Comparison of ENCODE assay signal across 11 mouse cellular contexts in genomic region chr5:118145999-118146679, GRCm38 (mm10). TPM values are rescaled to one million over a fixed set of nuclear protein-coding genes. Genes with fewer than 3 reads are reported as not detected.
DNase-seq lines count a peak whose midpoint lies in the region; ATAC-seq and TF ChIP-seq lines count a peak whose summit lies in the region.
"Had no signal": no experiment of that assay in that cellular context is flagged by ENCODE, and none has a peak within 500 bp of the region (broad histone marks: within the 10 kb centered on the region; RNA-seq: fewer than 3 reads in every experiment).

No protein-coding gene starts in this region.

- no peaks in the 10 kb centered on the region for H3K9me3 ChIP-seq in forebrain, embryonic 15.5 days
- H3K9me3 ChIP-seq: limb, embryonic 15.5 days had no signal

- H3K27me3 ChIP-seq in forebrain, embryonic 15.5 days: no peaks in the 10 kb centered on the region
- H3K27me3 ChIP-seq: limb, embryonic 15.5 days had no signal

- intact Hi-C loops in gastrocnemius, adult 2 months (cut with DNase I): no loop called here
- intact Hi-C loops in heart, postnatal 36 days (cut with DNase I): no loop called here

- 63% methylated on average over 15 of the region's 15 CpGs for WGBS in forebrain, embryonic 15.5 days

- peak overlapping the region; percentile 84 for H3K27ac ChIP-seq in gastrocnemius, adult 2 months
- peak overlapping the region; percentile 73 for H3K27ac ChIP-seq in forebrain, embryonic 15.5 days (replicated peaks)
- H3K27ac ChIP-seq: limb, embryonic 15.5 days had no signal

- peaks cover 13% of the 10 kb centered on the region for H3K36me3 ChIP-seq in forebrain, embryonic 15.5 days

- peak overlapping the region; percentile 30 for H3K4me3 ChIP-seq in gastrocnemius, adult 2 months
- no peak overlapping the region for H3K4me3 ChIP-seq in forebrain, embryonic 15.5 days
- H3K4me3 ChIP-seq: limb, embryonic 15.5 days had no signal

- no peak for DNase-seq in gastrocnemius, adult 2 months
- DNase-seq in gastrocnemius, postnatal 10 days: no peak
- DNase-seq in Muller cell, postnatal 12 days (ENCODE audit: inconsistent ontology term): peak; percentile 16
- peak; percentile 40 to 59 for DNase-seq in heart, postnatal 36 days
- DNase-seq in ovary, postnatal 36 days (ENCODE audit: low spot score): no peak
- no peak for DNase-seq in adrenal gland, postnatal 14 days
- DNase-seq: adrenal gland, adult 2 months had no signal

- peaks cover 17% of the 10 kb centered on the region for H3K4me1 ChIP-seq in forebrain, embryonic 15.5 days

- no peak for ATAC-seq in forebrain, embryonic 15.5 days (replicated peaks)
- no peak for ATAC-seq in megakaryocyte-erythroid progenitor cell, adult 5-6 weeks (replicated peaks; ENCODE audit: low FRiP score, low TSS enrichment, poor library complexity, severe bottlenecking)

- no peak overlapping the region for H3K4me2 ChIP-seq in forebrain, embryonic 15.5 days (replicated peaks)
- H3K4me2 ChIP-seq: limb, embryonic 15.5 days had no signal

- TF ChIP-seq CTCF in gastrocnemius, adult 2 months (IDR thresholded peaks at IDR 0.05): no peak

- no peak overlapping the region; the same call in 1 of the 2 replicates for H3K9ac ChIP-seq in forebrain, embryonic 15.5 days (replicated peaks)
- H3K9ac ChIP-seq: limb, embryonic 15.5 days had no signal

RNA-seq across cellular contexts. Expression of gene Fbxw8, which starts 9.1 kb away (rescaled TPM):
- 10 to 100 TPM; 20.8 to 24.2 TPM for total RNA-seq in gastrocnemius, adult 2 months (2021)
- 10 to 100 TPM; 32.8 to 33.5 TPM for total RNA-seq in gastrocnemius, postnatal 10 days (2021)
- 22.3 and 25.2 TPM in 2 replicates for polyA plus RNA-seq in forebrain, embryonic 15.5 days (2015; fragmentation: Nextera tagmentation; extraction: Ambion mirVana)
- total RNA-seq in heart, postnatal 36 days (2021): 10 to 100 TPM; 39.0 to 42.7 TPM
- total RNA-seq in megakaryocyte-erythroid progenitor cell, adult 5-6 weeks (2014; fragmentation: Nextera tagmentation): 18.1 and 25.3 TPM in 2 replicates
- 12.9 and 23.8 TPM in 2 replicates for total RNA-seq in megakaryocyte-erythroid progenitor cell, adult 5-6 weeks (2017)
- total RNA-seq in adrenal gland, postnatal 14 days (2021): 49.7 and 56.2 TPM in 2 replicates

RNA-seq across cellular contexts. Expression of gene Hrk, which starts 18.3 kb away (rescaled TPM):
- under 1 TPM; 0.08 to 0.15 TPM for total RNA-seq in gastrocnemius, adult 2 months (2021)
- under 1 TPM in 1 of 2 experiments, not detected in 1; 0.12 TPM for total RNA-seq in gastrocnemius, postnatal 10 days (2021)
- polyA plus RNA-seq in forebrain, embryonic 15.5 days (2015; fragmentation: Nextera tagmentation; extraction: Ambion mirVana): 2.3 and 2.7 TPM in 2 replicates
- under 1 TPM; 0.44 to 0.62 TPM for total RNA-seq in heart, postnatal 36 days (2021)
- total RNA-seq in megakaryocyte-erythroid progenitor cell, adult 5-6 weeks (2014; fragmentation: Nextera tagmentation): not detected in 2 replicates
- total RNA-seq in megakaryocyte-erythroid progenitor cell, adult 5-6 weeks (2017): not detected in 2 replicates
- 0.22 and 0.71 TPM in 2 replicates for total RNA-seq in adrenal gland, postnatal 14 days (2021)
- total RNA-seq: adrenal gland, adult 2 months had no signal
- polyA plus RNA-seq: adrenal gland, adult 2 months; small intestine, adult 2 months had no signal

Comparison
In these comparisons a context has a peak if more than half of its experiments do, and no peak if none do; other contexts are left out.
1. DNase-seq: peak in Muller cell, postnatal 12 days (single experiment) and heart, postnatal 36 days (2 of 2); none in gastrocnemius, adult 2 months (single experiment), gastrocnemius, postnatal 10 days (single experiment), ovary, postnatal 36 days (single experiment) and adrenal gland, postnatal 14 days (single experiment).